Mouse (Mus musculus): Measurements from ENCODE around the gene Atp9a.
A peak's percentile ranks its signal among the peaks of the same experiment; 100 is the strongest.
"Not testable (repeated sequence)": the region's sequence is repeated elsewhere in the genome, so short reads cannot be mapped to it uniquely, and the experiment has no call there.

Gene Atp9a

DNA sequence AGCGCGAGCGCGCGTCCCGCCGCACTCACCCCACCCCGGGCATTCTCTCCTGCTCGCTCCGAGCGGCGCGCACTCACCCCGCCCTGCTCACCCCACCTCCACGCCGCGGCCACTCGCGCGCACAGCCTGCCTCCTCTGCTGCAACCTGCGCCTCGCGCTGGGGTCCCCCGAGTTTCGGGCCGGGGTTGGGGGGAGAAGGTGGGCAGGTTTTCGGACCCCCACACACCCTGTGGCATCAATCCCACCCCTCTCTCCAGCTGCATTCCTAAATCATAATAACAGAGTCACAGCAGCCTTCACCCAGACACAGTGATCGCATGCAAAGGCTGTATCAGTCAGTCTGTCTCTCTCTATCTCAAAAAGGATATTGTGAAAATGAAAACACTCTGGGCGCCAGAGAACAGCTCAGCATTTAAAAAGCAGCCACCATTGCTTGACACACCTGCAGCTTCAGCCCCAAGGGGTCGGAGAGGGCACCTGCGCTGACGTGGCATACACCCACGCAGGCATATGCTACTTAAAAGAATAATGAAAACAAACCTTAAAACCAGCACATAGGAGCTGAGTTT, at the start of gene Atp9a:
Gene Atp9a (minus strand): TSS at position 351 of the 569 bp plus-strand sequence.
- DNase-seq, result peak; percentile 50

DNA sequence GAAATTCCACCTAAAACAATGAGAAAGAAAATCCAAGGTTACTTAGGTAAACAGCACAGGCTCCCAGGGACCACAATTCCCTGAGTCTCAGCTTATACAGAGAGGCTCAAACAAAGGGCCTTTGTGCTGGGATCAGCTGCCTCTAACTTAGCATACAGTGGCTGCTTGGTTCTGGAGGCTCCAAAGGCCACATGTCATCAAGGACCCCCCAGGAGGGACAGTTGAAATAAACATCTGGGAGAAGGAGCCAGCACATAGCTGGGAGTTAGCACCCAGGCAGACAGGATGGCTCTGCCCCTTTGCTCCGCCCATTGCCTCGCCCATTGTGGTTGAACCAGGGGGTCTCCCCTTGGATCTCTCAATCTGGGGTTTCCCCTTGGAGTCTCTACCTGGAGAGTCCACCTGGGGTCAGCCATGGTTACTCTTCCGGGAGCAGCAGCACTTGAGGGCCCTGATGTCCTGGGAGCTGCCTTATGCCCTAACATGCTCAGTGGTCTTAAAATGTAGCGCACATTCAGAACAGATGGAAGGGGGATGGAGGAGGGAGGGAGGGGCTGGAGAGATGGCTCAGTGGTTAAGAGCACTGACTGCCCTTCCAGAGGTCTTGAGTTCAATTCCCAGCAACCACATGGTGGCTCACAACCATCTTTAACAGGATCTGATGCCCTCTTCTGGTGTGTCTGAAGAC, 49.0 kb upstream of the Atp9a start:
- no peak for DNase-seq

DNA sequence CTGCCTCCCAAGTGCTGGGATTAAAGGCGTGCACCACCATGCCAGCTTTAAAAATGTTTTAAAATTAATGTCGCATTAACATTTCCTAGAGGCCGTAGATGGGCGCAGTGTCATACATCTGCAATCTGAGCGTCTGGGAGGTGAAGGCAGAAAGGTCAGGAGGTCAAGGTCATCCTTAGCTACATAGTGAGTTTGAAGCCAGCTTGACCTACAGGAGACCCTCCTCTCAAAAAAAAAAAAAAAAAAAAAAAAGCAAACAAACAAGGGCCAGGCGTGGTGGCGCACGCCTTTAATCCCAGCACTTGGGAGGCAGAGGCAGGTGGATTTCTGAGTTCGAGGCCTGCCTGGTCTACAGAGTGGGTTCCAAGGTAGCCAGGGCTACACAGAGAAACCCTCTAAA, 44.0 kb upstream of the Atp9a start:
- no peak for DNase-seq

DNA sequence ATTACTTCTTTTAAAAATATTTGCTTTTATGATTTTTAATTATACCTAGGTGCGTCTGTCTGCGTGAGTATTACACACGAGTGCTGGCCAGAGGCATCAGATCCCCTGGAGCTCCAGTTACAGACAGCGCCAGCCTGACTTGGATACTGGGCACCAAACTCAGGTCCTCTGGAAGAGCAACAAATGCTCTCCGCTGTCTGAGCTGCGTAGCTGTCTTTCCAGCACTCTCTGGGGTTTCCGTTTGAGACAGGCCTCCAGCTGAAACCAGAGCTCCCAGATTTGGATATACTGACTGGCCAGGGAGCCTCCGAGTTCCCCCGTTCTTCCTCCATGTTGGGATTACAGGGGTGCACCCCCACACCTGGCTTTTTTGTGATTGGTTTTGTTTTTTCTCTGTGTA, 38.4 kb upstream of the Atp9a start:
- DNase-seq, result no peak

GRCm38 (mm10) chr2:168780024-168780423, 37.8 kb upstream of the Atp9a start:
- DNase-seq, result no peak

DNA sequence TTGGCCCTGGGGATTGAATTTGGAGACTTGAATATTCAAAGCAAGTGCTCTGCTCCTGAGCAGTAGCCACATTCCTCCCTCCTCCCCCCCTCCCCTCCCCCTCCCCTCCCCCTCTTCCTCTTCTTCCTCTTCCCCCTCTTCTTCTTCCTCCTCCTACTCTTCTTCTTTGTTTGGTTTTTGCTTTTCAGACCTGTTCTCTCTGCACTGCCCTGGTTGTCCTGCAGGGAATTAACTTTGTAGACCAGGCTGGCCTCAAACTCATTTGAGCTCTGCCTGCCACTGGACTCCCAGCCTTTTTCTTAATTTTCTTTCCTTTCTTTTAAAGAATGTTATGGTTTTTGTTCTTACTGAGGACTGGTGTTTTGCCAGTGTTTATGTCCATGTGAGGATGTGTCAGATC, 35.3 kb upstream of the Atp9a start:
- DNase-seq, result no peak

DNA sequence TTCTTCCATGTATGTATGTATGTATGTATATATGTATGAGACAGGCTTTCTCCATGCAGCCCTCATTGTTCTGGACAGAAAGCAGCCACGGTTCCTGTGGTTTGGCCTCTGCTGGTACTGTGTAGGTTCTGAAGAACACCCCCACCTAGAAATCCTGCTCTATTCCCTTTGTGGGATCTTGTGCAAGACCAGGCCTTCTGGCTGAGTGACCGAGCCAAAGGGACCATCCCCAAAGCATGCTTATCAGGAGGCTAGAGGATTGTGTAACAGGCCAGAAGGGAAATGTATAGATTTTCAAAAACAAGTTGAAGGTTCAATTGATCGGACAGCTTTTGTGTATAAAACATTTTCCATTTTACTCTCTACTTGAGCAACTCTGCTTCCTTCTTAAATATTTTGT, 34.0 kb upstream of the Atp9a start:
- no peak for DNase-seq

DNA sequence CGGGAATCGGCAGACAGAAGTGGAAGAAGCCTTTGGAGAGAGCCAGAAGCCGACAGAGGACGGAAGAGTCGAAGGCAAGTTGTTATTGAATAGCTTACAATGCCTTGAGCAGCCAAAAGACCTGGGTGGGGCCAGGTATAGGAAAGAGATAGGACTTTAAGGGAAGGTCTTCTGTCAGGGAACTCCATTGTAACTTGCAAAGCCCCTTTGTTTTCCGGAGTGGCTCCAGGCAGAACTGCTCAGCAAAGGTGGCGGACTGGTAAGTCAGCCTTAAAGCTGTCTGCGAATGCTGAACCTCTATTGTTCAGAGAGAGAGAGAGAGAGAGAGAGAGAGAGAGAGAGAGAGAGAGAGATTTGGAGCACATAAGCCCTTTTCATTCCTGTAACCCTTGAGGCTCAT, 27.1 kb upstream of the Atp9a start:
- DNase-seq, result no peak

- DNase-seq, result no peak
Observed at GRCm38 (mm10) chr2:168767582-168767981, 25.4 kb upstream of the Atp9a start, which contains the start of gene Sall4. TSS of gene Sall4 (minus strand) at chr2:168767943.

DNA sequence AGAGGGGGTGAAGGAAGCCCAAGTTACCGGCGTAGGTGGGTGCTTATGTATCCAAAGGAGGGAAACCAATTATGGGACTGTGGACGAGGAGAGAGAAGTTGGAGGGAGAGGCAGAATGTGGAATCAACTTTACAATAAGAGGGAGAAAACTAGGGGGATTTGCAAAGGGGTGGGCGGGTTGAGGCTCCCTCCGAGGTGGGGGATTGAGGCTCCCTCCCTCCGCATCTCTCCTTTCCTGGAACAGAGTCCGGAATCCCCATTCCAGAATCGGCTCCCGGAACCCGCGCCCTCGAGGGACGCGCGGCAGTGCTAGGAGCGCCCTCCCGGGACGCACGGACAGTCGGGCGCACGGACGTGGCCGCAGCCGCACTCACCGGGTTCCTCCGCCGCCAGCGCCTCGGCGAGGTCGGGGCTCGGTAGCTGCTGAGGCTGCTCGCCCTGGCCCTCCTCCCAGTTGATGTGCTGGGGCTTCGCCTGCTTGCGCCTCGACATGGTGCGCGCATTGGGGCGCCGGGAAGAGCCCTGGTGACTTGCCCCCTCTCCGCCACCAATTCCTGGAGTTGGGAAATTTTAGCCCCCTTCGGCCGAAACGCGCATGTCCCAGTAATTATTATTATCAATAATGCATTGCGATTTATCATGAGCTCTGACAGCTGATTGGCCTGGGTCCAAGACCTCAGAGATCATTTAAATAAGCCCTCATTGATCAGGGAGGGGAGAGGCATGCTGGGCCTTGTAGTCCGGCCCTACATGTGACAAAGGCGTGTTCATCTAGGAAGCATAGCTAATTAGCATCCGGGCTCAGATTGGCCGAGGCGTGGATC, 24.5 kb upstream of the Atp9a start:
- no peak for DNase-seq

DNA sequence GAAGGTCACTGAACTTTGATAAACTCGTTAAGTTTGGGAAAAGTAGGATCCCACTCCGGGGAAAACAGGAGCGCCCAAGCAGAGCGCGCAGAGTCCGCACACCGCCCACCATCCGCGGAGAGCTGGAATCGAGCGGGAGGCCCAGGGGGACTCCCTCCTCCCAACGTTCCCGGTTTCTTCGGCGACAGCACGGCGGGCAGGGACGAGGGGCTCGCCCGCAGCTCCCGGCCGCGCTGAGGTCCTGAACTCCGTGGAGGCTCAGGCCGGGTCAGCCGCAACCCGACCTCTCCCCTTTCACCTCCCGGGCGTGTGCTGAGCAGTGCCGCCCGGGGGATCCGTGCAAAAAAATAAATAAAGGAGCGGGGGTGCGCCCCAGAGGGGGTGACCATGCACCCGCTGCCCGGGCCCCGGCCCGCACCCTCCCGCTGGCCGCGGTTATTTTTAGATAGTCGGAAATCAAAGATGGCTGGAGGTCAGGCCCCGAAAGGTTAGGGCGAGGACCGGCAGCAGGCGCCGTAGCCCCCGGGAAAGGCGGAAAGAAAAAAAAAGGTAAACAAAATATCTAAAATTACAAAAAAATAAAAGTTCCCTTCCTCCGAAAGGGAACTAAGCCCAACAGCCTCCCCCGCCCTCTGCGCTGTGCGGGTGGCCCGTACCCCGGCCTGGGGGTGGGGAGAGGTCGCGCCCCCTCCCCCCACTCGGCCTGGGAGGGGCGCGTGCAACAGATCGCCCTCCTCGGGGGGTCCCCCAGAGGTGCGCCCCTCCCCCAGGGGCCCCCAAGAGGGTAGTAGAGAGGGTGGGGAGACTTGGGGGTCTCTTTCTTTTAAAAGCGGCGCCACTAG, 23.7 kb upstream of the Atp9a start:
- no peak for DNase-seq

DNA sequence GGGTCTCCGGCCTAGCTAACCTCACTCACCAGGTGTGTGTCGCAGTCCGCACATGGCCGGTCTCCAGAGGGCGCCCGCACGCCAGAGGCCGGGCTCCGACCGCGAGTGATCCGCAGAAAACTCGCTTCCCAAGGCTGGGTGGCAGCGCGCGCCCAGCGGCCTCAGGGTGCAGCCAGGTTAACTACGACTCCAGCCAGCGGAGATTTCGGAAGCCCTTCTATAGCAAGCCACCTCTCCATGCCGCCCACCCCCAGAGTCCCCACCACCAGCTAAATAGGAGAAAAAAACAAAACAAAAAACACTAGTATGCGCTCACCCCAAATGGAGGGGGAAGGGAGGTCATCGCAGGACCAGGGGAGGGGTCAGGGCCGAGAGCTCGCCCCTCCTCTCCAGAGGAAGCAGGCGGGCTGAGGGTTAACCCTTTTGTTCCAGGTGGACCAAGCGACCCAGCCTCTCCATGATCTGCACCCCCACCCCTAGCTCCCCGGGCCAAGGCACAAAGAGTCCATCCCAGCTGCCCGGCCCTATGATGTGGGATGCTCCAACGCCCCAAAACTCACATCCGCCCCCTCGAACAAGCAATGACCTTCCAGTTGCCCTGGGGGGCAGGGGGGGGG, 23.0 kb upstream of the Atp9a start:
- DNase-seq, result peak; percentile 44

DNA sequence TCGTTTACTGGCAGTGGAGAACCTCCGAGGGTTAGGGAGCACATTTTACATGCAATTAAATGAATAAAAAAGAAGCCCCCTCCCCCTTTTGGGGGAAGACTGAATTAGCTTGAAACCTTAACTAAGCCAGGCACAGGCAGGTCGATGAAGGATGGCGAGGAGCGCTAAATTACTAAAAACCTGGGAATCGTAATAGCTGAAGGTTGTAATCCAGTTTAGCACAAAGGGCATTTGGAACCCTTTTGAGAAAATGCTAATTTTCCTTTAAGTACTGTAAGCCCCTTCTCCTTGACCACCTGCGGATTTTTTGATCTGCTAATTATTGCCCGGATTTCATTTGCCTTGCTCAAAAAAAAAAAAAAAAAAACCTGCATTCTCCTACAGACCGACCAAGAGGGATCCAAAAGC, 22.3 kb upstream of the Atp9a start:
- no peak for DNase-seq

DNA sequence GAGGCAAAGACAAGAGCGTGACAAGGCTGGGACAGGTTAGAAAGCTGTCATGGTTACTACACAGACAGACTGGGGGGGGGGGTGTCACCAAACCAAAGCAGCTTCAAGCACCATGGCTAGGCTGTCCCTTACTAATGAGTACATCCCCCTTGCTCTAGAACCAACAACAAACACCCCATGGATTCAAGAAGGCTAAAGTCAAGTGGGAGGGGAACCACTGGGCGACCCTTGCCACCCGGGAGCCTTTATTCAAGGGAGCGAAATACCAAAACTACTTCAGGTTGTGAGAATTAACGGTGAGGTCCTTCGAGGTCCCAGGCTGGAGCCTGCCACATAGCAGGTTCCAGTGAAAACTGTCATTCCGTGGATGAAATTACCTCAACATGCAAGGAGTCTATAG, 21.6 kb upstream of the Atp9a start:
- DNase-seq, result no peak

- no peak for DNase-seq
Observed at GRCm38 (mm10) chr2:168762411-168762815, 20.2 kb upstream of the Atp9a start.

- no peak for DNase-seq
Observed at GRCm38 (mm10) chr2:168761954-168762353, 19.7 kb upstream of the Atp9a start.

DNA sequence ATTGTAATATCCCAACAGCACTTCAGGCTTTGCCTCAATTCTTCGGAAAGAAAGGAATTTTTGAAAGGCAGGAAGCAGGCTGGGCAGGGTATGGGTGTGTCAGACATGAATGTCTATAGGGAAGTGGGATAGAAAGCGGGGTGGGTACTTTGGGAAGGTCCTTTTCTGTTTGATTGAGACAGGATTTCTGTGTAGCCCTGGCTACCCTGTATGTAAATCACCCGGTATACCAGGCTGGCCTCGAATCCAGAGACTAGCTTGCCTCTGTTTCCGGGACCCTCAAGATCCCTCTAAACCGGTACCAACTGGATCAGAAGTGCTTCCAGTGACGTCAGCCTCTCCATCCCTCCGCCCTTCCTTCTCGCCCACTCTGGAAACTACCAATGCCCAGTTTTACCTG, 18.9 kb upstream of the Atp9a start:
- DNase-seq, result no peak

DNA sequence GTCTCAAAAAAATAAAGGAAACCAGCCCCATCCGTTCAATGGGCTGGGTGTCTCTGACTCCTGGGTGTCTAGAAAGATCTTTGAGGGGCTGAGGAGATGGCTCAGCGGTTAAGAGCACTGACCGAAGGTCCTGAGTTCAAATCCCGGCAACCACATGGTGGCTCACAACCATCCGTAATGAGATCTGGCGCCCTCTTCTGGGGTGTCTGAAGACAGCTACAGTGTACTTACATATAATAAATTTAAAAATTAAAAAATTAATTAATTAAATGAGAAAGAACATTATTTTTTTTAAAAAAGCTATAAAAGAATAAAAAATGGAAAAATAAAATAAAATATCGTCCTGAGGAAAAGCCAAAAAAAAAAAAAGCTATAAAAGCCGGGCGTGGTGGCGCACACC, 2.2 kb upstream of the Atp9a start:
- DNase-seq, result not testable (repeated sequence)

DNA sequence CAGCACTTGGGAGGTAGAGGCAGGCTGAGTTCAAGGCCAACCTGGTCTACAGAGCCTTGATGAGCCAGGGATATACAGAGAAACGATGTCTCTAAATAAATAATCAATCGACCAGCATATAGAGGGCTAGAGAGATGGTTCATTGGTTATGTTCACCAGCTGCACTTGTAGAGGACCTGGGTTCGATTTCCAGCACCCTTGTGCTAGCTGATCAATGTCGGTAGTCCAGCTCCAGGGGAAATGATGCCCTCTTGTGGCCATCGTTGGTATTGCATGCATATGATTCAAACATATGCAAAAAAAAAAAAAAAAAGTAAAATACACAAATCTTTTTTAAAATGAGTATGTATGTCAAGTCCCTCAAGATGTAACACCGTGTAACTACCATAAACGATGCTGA, 440 bp upstream of the Atp9a start:
- DNase-seq, result peak; percentile 85

DNA sequence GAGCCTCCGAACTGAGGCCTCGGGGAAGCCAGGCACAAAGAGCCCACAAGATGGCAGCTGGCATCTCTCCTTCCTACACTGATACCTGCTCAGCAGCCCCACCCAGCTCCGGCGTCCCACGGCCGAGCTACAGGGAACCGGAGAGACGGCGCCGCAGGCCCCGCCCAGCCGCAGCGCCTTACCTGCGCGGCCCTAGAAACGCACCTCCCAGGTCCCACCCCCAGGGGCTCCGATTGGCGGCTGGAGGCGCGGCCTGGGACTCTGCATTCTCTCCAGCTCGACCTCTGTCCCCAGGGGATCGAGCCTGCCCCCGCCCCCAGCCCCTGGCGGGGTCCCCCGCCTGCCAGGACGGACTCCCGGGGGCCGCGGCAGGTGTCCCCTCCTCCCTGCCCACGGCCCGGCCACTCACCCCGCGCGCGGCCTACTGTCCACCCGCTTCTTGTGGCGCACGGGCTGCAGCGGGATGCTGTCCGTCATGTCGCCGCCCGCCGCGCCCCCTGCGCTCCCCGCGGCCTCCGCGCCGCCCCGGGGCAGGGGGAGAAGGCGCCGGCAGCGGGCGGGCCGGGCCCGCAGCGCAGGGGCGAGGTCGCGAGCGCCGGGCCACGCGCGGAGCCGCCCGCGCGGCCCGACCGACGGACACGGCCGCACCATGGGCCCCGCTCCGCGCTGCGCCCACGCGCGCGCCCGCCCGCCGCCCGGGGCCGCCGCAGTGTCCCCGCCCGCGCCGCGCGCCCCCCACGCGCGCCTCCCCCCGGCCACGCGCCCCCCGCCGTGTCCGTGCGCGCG, 743 bp downstream of the Atp9a start:
- DNase-seq, result peak; percentile 88

GRCm38 (mm10) chr2:168740496-168740895, 1.7 kb downstream of the Atp9a start:
- no peak for DNase-seq

DNA sequence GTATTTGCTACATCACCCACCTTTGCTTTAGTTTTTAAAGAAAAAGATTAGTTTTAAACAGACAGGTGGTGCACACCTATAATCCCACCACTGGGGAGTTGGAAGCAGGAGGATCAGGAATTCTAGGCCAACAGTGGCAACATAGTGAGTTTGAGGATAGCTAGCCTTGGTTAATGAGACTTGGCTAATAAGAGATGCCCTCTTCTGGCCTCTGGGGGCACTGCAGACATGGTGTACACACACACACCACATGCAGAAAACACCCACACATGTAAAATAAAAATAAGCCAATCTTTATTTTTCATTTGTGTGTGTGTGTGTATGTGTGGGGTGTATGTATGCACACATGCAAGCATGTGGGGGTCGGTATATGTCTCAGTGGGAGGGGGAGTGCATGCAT, 3.4 kb downstream of the Atp9a start:
- DNase-seq, result no peak
